Mouse (Mus musculus) lung, embryonic 16.5 days (tissue): Measurements from ENCODE around the gene Sbsn. TPM values are rescaled to one million over a fixed set of nuclear protein-coding genes. Genes with fewer than 3 reads are reported as not detected.

Source experiments
- ATAC-seq: fragments of 200-750 bp; cut with Nextera tagmentation; 2 replicates; pipeline ENCODE4 v1.8.0; 2017; ENCODE audit warnings: low read depth, mild to moderate bottlenecking, moderate library complexity
- H3K27ac ChIP-seq: fragments of 300-500 bp; sonication (generic); 2 replicates; pipeline ENCODE4 v1.5.1; 2014; ENCODE audit warnings: mild to moderate bottlenecking, control low read depth, low read length
- H3K27me3 ChIP-seq: fragments of 300-500 bp; sonication (generic); 2 replicates; pipeline ENCODE4 v1.6.1; 2014; ENCODE audit warnings: low read depth, low read length, mixed read lengths; ENCODE audit not compliant: control insufficient read depth, insufficient read depth
- H3K36me3 ChIP-seq: fragments of 300-500 bp; sonication (generic); 2 replicates; pipeline ENCODE4 v1.6.1; 2014; ENCODE audit warnings: low read length; ENCODE audit not compliant: control insufficient read depth, insufficient read depth
- H3K4me1 ChIP-seq: fragments of 300-500 bp; sonication (generic); replicated peaks from 2 replicates; pipeline ENCODE4 v1.6.1; 2014; ENCODE audit warnings: low read length, mixed read lengths; ENCODE audit not compliant: control insufficient read depth, insufficient read depth
- H3K4me2 ChIP-seq: fragments of 300-500 bp; sonication (generic); 2 replicates; pipeline ENCODE4 v1.6.1; 2014; ENCODE audit warnings: low read depth, low read length, control low read depth
- H3K4me3 ChIP-seq: fragments of 300-500 bp; sonication (generic); 2 replicates; pipeline ENCODE4 v1.5.1; 2014; ENCODE audit warnings: mild to moderate bottlenecking, low read length, control low read depth
- H3K9ac ChIP-seq: fragments of 300-500 bp; sonication (generic); 2 replicates; pipeline ENCODE4 v1.6.1; 2014; ENCODE audit warnings: low read length, control low read depth
- H3K9me3 ChIP-seq: fragments of 300-500 bp; sonication (generic); 2 replicates; pipeline ENCODE4 v1.6.1; 2016; ENCODE audit warnings: low read length; ENCODE audit not compliant: control insufficient read depth
- WGBS: fragments of 180-500 bp; shearing (Covaris S2); extraction: QIAGEN DNeasy Blood & Tissue Kit; methylation state at CpG from one replicate; pipeline ENCODE4 v1.1.7; 2014; 5-methylcytosine and 5-hydroxymethylcytosine counted together
- polyA plus RNA-seq: library from polyadenylated mRNA; unstranded; fragments of >200 nt; fragmentation: Nextera tagmentation; extraction: Ambion mirVana; gene quantifications from 2 replicates; pipeline ENCODE4 v1.2.1, GENCODE M21; 2015

Gene Sbsn
- polyA plus RNA-seq, 1 experiment from 2014 or later: 1.5 TPM

DNA sequence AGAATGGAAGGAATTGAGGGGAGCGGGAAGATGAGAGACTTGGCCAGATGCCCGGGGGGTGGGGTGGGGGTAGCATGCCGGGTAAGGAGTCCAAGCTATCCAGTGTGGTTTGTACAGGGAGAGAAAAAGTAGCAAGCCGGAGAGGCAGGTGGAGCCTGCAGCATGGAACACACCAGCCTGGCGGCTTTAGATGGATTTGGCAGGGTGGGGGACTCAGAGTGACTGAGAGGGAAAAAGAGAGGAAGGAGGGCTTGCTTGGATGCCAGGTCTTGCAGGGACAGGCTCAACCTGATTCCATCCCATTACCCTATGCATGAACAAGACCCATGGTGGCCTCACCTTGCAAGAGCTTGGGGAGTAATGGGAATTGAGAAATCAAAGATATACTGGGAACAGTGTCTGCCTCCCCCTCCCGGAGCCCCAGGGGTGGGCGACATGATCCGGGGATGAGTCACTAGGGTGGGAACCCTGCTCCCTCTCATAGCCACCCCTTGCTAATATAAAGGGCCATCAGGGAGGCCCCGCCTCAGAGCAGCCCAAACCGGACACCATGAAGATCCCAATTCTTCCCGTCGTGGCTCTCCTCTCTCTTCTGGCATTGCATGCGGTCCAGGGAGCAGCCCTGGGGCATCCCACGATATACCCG is 36.2 kb downstream of the Sbsn start, which contains the start of gene Krtdap:
TSS of gene Krtdap (plus strand) at position 520 of the 646 bp plus-strand sequence.
- no peak within 1 kb of the TSS for H3K9ac ChIP-seq
- H3K4me3 ChIP-seq: no peak within 1 kb of the TSS
- H3K9me3 ChIP-seq: no peaks in the 10 kb centered on the region
- no peak for ATAC-seq
- H3K27me3 ChIP-seq: no peaks in the 10 kb centered on the region
- 39% methylated on average over 15 of the region's 15 CpGs for whole genome bisulfite sequencing
- H3K36me3 ChIP-seq: no peaks in the 10 kb centered on the region
- H3K27ac ChIP-seq: no peak within 1 kb of the TSS
- H3K4me2 ChIP-seq: no peak within 1 kb of the TSS
- no peaks in the 10 kb centered on the region; the same call in 1 of the 2 replicates for H3K4me1 ChIP-seq

DNA sequence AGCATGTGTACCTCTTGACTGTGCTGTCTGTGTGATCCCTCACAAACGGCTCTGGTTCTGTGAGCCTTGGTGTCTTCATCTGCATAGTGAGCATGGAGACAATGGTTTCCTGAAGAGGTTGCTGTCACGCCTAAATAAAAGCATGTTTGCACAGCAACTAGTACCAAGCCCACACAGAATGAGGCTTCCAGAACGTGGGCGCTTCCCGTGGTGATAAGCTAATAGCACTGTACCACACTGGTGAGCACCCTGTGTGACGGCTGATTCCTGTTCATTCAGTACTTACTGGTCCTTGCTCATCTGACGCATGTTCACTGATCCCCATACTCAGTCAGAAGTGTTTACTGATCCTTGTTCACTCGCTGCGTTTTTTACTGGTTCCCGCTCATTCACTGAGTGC is 38.9 kb downstream of the Sbsn start:
- ATAC-seq: no peak
- Histone ChIP-seq H3K4me3 (no peak overlapping the region), H3K4me2 (no peak overlapping the region), H3K27me3 (no peaks in the 10 kb centered on the region), H3K9me3 (no peaks in the 10 kb centered on the region), H3K27ac (no peak overlapping the region), H3K4me1 (no peaks in the 10 kb centered on the region; the same call in 1 of the 2 replicates), H3K36me3 (no peaks in the 10 kb centered on the region), H3K9ac (no peak overlapping the region)
- 56% methylated on average over 10 of the region's 10 CpGs for whole genome bisulfite sequencing

DNA sequence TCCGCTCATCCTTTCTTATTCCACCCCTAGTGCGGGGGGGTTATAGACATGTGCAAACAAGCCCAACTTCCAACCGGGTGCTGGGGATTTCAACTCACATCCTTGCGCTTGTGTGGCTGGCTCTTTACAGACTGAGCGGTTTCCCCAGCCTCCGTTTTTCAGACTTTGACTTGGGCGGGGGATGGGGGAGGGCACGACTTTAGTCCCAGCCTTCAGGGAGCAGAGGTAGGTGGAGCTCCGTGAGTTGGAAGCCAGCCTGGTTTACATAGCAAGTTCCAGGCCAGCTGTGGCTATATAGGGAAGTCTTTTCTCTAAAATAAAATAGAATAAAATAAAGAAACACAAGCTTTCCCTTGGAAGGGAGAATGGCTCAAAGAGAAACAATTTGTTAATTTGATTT is 40.6 kb downstream of the Sbsn start:
- peak; percentile 45; the same call in 1 of the 2 replicates for ATAC-seq
- H3K4me2 ChIP-seq: no peak overlapping the region

DNA sequence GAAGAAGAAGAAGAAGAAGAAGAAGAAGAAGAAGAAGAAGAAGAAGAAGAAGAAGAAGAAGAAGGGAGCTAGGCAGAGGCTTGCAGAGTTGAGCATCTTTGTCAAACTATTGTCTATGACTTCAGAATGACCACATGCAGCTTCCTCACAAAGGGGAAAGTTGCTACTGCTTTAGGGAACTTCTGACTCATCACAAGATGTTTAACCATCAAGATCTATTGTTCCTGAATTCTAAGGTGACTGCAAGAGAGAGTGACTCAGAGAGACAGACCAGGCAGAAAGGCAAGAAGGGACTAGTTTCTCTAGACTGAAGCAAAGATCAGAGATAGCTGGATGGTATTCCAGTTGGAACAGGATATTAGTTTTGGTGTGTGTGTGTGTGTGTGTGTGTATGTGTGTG is 43.6 kb downstream of the Sbsn start:
- no peak overlapping the region for H3K9ac ChIP-seq
- H3K27ac ChIP-seq: no peak overlapping the region
- no peaks in the 10 kb centered on the region; the same call in 1 of the 2 replicates for H3K4me1 ChIP-seq
- H3K4me3 ChIP-seq: no peak overlapping the region
- H3K9me3 ChIP-seq: no peaks in the 10 kb centered on the region
- no peaks in the 10 kb centered on the region for H3K36me3 ChIP-seq
- H3K4me2 ChIP-seq: no peak overlapping the region
- H3K27me3 ChIP-seq: no peaks in the 10 kb centered on the region
- ATAC-seq: no peak

More for the DNA sequence above, 40.6 kb downstream of the Sbsn start:
- Histone ChIP-seq H3K4me1 (no peaks in the 10 kb centered on the region; the same call in 1 of the 2 replicates), H3K36me3 (no peaks in the 10 kb centered on the region), H3K27ac (no peak overlapping the region), H3K4me3 (no peak overlapping the region), H3K27me3 (no peaks in the 10 kb centered on the region), H3K9me3 (no peaks in the 10 kb centered on the region), H3K9ac (no peak overlapping the region)
- WGBS: 17% methylated on average over 9 of the region's 9 CpGs

DNA sequence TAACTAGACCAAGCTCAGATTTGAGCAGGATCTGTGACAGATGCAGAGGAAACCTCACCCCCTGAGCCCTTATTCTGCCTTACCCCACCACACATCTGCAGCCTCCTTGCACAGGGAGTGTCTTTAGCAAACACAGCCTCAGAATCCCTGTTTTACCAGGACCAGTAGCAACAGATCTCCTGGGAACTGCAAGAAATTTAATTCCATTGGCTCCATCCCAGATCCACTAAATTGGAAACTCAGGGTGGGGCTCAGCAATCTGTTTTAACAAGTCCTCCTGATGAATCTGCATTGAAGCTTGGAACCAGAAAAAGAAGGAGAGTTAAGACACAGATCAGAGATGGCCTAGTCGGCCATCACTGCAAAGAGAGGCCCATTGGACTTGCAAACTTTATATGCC is 45.5 kb downstream of the Sbsn start:
- no peaks in the 10 kb centered on the region for H3K27me3 ChIP-seq

DNA sequence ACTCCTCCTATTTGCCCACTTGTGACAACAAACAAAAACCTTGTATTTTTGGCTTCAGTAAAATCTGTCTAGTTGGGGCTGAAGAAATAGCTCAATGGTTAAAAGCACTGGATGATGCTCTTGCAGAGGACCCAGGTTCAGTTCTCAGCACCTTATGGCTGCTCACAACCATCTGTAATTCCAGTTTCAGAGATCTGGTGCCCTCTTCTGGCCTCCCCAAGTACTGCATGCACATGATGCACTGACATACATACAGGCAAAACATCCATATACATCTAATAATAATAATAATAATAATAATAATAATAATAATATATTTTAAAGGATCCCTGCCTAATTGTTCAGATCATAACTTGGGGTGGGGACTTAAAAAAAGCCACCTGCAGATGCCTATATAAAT is 49.4 kb downstream of the Sbsn start:
- Histone ChIP-seq H3K27me3 (no peaks in the 10 kb centered on the region), H3K27ac (no peak overlapping the region), H3K9me3 (peaks cover 5% of the 10 kb centered on the region; the same call in 1 of the 2 replicates), H3K4me1 (no peaks in the 10 kb centered on the region), H3K9ac (no peak overlapping the region), H3K4me2 (no peak overlapping the region), H3K4me3 (no peak overlapping the region), H3K36me3 (no peaks in the 10 kb centered on the region)
- no peak for ATAC-seq

More for the DNA sequence above, 45.5 kb downstream of the Sbsn start:
- no peak for ATAC-seq
- Histone ChIP-seq H3K4me2 (no peak overlapping the region), H3K4me3 (no peak overlapping the region), H3K9ac (no peak overlapping the region), H3K36me3 (no peaks in the 10 kb centered on the region), H3K9me3 (peaks cover 5% of the 10 kb centered on the region; the same call in 1 of the 2 replicates), H3K4me1 (no peaks in the 10 kb centered on the region; the same call in 1 of the 2 replicates), H3K27ac (no peak overlapping the region)
- WGBS: 77% methylated on average over 1 of the region's 1 CpGs

DNA sequence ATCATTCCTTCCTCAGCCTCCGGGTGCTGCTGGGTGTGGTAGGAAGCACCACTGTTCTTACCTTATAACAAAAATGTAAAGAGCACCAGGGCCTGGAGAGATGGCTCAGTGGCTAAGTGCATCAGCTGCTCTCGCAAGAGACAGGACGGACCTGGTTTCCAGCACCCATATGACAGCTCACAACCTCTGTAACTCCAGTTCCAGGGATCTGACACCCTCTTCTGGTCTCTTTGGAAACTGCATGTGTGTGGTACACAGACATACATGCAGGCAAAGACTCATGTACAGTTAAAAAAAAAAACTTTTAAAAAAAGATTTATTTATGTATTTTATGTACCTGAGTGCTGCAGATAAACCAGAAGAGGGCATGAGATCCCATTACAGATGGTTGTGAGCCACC is 52.0 kb downstream of the Sbsn start:
- H3K4me1 ChIP-seq: no peaks in the 10 kb centered on the region
- H3K9me3 ChIP-seq: peaks cover 5% of the 10 kb centered on the region; the same call in 1 of the 2 replicates
- WGBS: 93% methylated on average over 3 of the region's 3 CpGs
- no peak for ATAC-seq
- H3K4me3 ChIP-seq: no peak overlapping the region
- no peak overlapping the region; the same call in 1 of the 2 replicates for H3K27ac ChIP-seq
- H3K27me3 ChIP-seq: no peaks in the 10 kb centered on the region
- H3K9ac ChIP-seq: no peak overlapping the region
- H3K4me2 ChIP-seq: no peak overlapping the region
- no peaks in the 10 kb centered on the region for H3K36me3 ChIP-seq

DNA sequence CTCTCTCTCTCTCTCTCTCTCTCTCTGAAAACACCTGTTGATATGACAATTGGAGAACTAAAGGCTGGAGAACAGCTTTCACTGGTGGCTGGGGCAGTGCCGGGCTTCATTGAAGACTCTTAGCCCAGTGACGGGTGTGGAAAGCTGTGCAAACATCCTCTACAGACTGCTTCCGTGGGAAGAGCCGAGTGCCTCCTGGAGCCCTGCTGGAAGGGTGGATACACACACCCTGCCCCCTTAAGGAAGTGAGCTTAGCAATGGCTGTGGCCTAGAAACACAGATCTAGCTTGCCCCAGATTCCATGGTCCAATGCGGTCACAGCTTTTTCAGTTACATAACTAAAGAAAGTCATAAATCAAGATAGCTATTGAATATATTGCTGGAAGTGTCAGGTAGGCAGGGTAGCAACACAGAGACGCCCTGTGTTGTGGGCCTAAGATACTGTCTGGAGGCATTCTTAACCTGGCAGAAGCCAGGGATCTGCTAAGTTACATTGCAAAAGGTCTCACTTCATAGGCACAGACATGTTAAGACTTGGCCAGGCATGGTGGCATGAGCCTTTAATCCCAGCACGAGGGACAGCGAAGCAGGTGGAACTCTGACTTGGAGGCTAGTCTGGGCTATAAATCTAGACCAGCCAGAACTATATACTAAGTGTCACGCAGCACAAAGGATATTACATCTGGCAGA is 52.9 kb downstream of the Sbsn start:
- Histone ChIP-seq H3K9ac (no peak overlapping the region), H3K4me2 (no peak overlapping the region), H3K4me3 (no peak overlapping the region), H3K27me3 (no peaks in the 10 kb centered on the region), H3K27ac (peak overlapping the region; percentile 41), H3K4me1 (no peaks in the 10 kb centered on the region), H3K9me3 (peaks cover 5% of the 10 kb centered on the region; the same call in 1 of the 2 replicates), H3K36me3 (no peaks in the 10 kb centered on the region)
- 63% methylated on average over 9 of the region's 9 CpGs for whole genome bisulfite sequencing
- ATAC-seq: peak; percentile 90
